Mouse (Mus musculus) adrenal gland, postnatal 0 days (tissue): ENCODE measurements around the gene C87436. TPM values are rescaled to one million over a fixed set of nuclear protein-coding genes. Genes with fewer than 3 reads are reported as not detected.

ENCODE experiments used
- polyA plus RNA-seq: library from polyadenylated mRNA; unstranded; fragments of >200 nt; fragmentation: Nextera tagmentation; extraction: Ambion mirVana; gene quantifications from 2 replicates; pipeline ENCODE4 v1.2.1, GENCODE M21; 2015

C87436 gene
- 22.9 and 25.9 TPM in 2 replicates for polyA plus RNA-seq

DNA sequence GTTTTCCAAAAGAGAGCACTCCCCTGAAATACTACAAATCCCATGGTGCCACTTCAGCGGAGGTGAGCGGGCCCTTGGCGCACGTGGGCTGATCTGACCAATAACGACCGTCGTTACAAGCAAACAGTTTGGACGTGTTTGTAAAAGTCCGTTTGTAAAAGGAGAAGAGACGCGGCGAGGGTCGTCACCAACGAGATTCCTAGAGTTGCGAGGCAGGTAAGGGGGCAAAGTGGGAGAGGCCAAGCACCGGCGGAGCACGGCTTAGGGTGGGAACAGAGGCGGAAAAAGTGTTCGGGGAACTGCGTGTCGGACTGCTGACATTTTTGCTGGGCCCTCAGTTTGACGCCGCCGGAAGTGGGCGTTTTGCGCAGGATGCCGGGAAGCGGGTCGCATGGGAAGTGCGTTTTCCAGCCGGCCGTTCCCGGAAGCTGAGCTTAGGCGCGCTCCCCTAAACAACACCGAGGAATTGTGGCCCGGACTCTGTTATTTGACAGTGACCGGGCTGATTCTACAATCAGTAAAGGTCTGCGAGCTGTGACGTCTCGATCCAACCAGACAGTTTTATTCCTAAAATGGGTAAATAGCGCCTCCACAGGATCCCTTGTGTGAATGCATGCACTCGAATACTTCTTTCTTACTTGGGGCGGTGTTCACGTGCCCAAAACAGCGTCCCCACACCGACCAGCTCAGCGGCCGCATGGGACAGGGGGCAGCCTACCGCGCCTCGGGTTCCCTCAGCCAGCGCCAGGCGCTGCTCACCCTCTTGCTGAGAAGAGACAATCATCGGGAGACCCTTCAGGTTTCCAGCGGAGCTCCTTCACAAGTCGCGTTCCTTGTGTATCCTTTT, at the start of gene C87436:
TSS of gene C87436 (plus strand) at position 103 of the 847 bp plus-strand sequence.

DNA sequence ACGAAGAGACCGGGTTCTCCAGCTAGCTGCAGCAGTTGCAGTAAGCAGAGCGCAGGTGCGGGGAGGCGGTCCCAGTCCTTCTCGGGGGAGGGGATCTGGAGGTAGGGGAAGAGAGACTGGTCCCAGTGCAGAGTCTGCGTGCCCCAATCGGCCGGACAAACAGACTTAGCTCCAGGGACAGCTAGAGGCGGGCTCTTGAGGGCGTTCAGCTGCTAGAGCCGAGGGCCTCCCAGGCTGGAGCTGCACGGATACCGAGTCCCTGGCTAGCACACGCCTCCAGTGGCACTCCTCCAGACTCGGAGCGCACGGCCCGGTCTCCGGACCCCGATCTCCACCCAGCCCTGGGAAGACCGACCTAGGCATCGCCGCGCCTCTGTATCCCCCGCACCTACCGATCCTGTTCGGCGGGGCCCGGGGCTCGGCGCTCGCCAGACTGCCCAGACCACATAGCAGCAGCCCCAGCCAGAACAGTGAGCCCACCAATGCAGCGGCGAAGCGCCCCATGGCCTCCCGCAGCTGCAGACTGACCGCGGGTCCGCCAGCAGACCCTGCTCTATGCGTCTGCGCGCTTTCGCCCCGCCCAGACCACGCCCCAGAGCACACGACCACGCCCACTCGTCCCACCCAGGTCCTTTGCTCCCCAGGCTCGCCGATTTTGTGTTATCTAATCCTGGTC, 41.5 kb upstream of the C87436 start, which contains the start of gene Pcyox1:
TSS of gene Pcyox1 (minus strand) at position 574 of the 676 bp plus-strand sequence.

DNA sequence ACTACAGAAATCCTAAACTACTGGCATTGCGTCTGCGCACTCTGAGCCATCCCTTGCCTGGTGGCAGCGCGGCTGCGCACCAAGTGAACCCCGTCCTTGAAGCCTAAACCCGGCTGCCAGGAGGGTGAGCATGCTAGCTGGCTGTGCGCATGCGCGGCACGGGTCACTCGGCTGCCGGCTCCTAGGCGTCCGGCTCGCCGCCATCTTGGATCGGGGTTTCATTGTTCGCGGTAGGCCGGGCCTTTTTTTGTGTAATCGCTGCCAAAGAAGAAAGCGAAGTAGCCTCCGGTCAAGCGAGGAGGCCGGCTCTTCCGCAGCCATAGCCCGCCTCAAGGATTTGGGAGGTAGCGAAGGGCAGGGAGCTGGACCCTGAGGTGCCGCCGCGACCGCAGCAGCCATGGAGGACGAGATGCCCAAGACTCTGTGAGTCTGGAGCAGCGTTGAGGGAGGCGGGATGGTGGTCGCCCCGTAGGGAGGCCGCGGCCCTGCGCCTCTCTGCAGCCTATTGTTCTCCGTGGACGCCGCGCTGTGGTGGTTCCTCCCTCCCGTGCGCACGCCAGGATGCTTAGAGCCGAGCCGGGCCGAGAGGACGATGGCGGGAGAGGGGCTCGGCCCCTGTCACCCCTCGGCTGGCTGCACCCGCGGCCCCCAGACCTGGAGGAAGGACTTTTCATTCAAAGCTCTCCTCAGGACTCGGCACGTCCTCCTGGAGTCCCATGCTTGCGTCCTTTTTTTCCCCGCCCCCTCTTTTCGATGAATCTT, 33.9 kb upstream of the C87436 start, which contains the start of gene Tia1:
TSS of gene Tia1 (plus strand) at position 120 of the 762 bp plus-strand sequence.

DNA sequence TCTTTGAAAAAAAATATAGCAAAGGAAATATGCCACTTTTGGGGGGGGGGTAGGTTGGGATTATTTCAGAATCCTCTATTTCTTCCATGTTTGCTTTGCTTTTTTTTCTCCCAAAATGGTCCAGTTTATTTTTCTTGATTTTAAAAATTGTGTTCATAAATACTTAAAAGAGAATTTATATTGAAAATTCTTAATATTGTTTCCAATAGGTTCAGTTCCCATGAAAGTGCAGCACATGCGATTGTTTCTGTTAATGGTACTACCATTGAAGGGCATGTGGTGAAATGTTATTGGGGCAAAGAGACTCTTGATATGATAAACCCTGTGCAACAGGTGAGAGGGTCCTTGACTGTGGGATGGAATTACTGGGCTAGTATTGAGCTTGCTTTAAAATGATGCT, 11.8 kb upstream of the C87436 start, which contains the start of gene Gm44790:
TSS of gene Gm44790 (plus strand) at position 301 of the 400 bp plus-strand sequence.

Other genes with a start within 250 kb of the C87436 start
- gene Tgfa, start 243.2 kb upstream of the C87436 start, polyA plus RNA-seq: 3.8 and 5.6 TPM in 2 replicates
- 203 and 239 TPM in 2 replicates for gene Fam136a, start 72.7 kb upstream of the C87436 start, polyA plus RNA-seq
- gene Snrpg, start 67.1 kb upstream of the C87436 start, polyA plus RNA-seq: 784 and 796 TPM in 2 replicates
- 81.1 and 146 TPM in 2 replicates for gene Pcyox1, start 41.2 kb upstream of the C87436 start, polyA plus RNA-seq
- 52.7 and 80.3 TPM in 2 replicates for gene Tia1, start 34.2 kb upstream of the C87436 start, polyA plus RNA-seq
- gene Gm44790, start 11.7 kb upstream of the C87436 start, polyA plus RNA-seq: not detected in 2 replicates
- gene Pcbp1, start 87.9 kb downstream of the C87436 start, polyA plus RNA-seq: 283 and 364 TPM in 2 replicates
- gene Asprv1, start 189.8 kb downstream of the C87436 start, polyA plus RNA-seq: 2.1 and 6.1 TPM in 2 replicates
- 5.6 and 7.1 TPM in 2 replicates for gene Mxd1, start 230.8 kb downstream of the C87436 start, polyA plus RNA-seq
- gene Snrnp27, start 246.1 kb downstream of the C87436 start, polyA plus RNA-seq: 150 and 183 TPM in 2 replicates